9 mouse cellular contexts compared by ENCODE assay signal in genomic region chr6:112924606-112925141, GRCm38 (mm10). TPM values are rescaled to one million over a fixed set of nuclear protein-coding genes. Genes with fewer than 3 reads are reported as not detected.
DNase-seq lines count a peak whose midpoint lies in the region; ATAC-seq and TF ChIP-seq lines count a peak whose summit lies in the region.
"Had no signal": no experiment of that assay in that cellular context is flagged by ENCODE, and none has a peak within 500 bp of the region (broad histone marks: within the 10 kb centered on the region; RNA-seq: fewer than 3 reads in every experiment).

No protein-coding gene starts in this region.

- H3K4me1 ChIP-seq in heart, embryonic 15.5 days (replicated peaks): peaks cover under 1% of the 10 kb centered on the region
- H3K4me1 ChIP-seq in embryonic fibroblast, embryonic 13.5 days (ENCODE audit: control insufficient read depth, insufficient read depth, low read length): peaks cover 14% of the 10 kb centered on the region
- H3K4me1 ChIP-seq in midbrain, embryonic 14.5 days (ENCODE audit: control insufficient read depth, insufficient read depth, low read length): peaks cover 54% of the 10 kb centered on the region

- no peak for TF ChIP-seq CTCF in embryonic fibroblast, embryonic 13.5 days (IDR thresholded peaks at IDR 0.05; ENCODE audit: borderline replicate concordance, insufficient read depth, low read length)

- peak overlapping the region; percentile 50 for H3K27ac ChIP-seq in heart, embryonic 15.5 days
- H3K27ac ChIP-seq in embryonic fibroblast, embryonic 13.5 days (ENCODE audit: insufficient read depth, low read length): peak overlapping the region; percentile 94
- peak overlapping the region; percentile 46 for H3K27ac ChIP-seq in midbrain, embryonic 14.5 days (replicated peaks; ENCODE audit: low read depth, low read length)

- H3K9ac ChIP-seq in heart, embryonic 15.5 days: no peak overlapping the region
- peak overlapping the region; percentile 14; the same call in 1 of the 2 replicates for H3K9ac ChIP-seq in midbrain, embryonic 14.5 days (replicated peaks; ENCODE audit: low read length)

- no peak overlapping the region for H3K4me3 ChIP-seq in heart, embryonic 15.5 days
- H3K4me3 ChIP-seq in embryonic fibroblast, embryonic 13.5 days (ENCODE audit: insufficient read depth, low read length): no peak overlapping the region
- H3K4me3 ChIP-seq in midbrain, embryonic 14.5 days (replicated peaks; ENCODE audit: low read depth, low read length): no peak overlapping the region

- TF ChIP-seq POLR2A in embryonic fibroblast, embryonic 13.5 days (IDR thresholded peaks at IDR 0.05; ENCODE audit: low read depth, low read length): no peak

- H3K27me3 ChIP-seq in heart, embryonic 15.5 days: no peaks in the 10 kb centered on the region
- no peaks in the 10 kb centered on the region for H3K27me3 ChIP-seq in midbrain, embryonic 14.5 days (ENCODE audit: control insufficient read depth, insufficient read depth, low read length)
- H3K27me3 ChIP-seq: Patski had no signal

- no peak for DNase-seq in heart, postnatal 4 days
- peak; percentile 81 for DNase-seq in NIH3T3 (ENCODE audit: low read depth)
- DNase-seq in midbrain, embryonic 14.5 days: no peak
- DNase-seq in lung, postnatal 4 days: no peak
- no peak for DNase-seq in kidney, postnatal 14 days
- DNase-seq: thymus, postnatal 36 days had no signal

- no peaks in the 10 kb centered on the region for H3K9me3 ChIP-seq in heart, embryonic 15.5 days (replicated peaks)
- H3K9me3 ChIP-seq in midbrain, embryonic 14.5 days (ENCODE audit: control insufficient read depth, low read length): no peaks in the 10 kb centered on the region

- 66% methylated on average over 13 of the region's 13 CpGs for WGBS in heart, embryonic 15.5 days
- 85% methylated on average over 13 of the region's 13 CpGs for WGBS in midbrain, embryonic 14.5 days

- no peaks in the 10 kb centered on the region for H3K36me3 ChIP-seq in heart, embryonic 15.5 days
- H3K36me3 ChIP-seq in midbrain, embryonic 14.5 days (ENCODE audit: control insufficient read depth, insufficient read depth, low read length): no peaks in the 10 kb centered on the region

- no peak overlapping the region for H3K4me2 ChIP-seq in heart, embryonic 15.5 days
- H3K4me2 ChIP-seq in midbrain, embryonic 14.5 days (ENCODE audit: low read length): no peak overlapping the region

- no peak for ATAC-seq in heart, embryonic 15.5 days (replicated peaks; ENCODE audit: insufficient number of reproducible peaks, insufficient read depth, low FRiP score, low read depth)
- ATAC-seq in midbrain, embryonic 14.5 days (ENCODE audit: low FRiP score, low TSS enrichment): no peak
- ATAC-seq: Patski had no signal

RNA-seq across cellular contexts. Expression of gene Srgap3, which starts 22.4 kb away (rescaled TPM):
- polyA plus RNA-seq in heart, embryonic 15.5 days (2015; fragmentation: Nextera tagmentation; extraction: Ambion mirVana): 1.0 and 1.6 TPM in 2 replicates
- total RNA-seq in heart, postnatal 4 days (2021): 1 to 10 TPM; 2.9 to 3.0 TPM
- 16.4 and 19.6 TPM in 2 replicates for polyA plus RNA-seq in embryonic fibroblast, embryonic 13.5 days (2011; ENCODE audit: insufficient read length, low read depth, missing spikeins)
- 58.6 and 68.8 TPM in 2 replicates for polyA plus RNA-seq in midbrain, embryonic 14.5 days (2014; fragmentation: Nextera tagmentation; extraction: Ambion mirVana)
